Mouse (Mus musculus) lung, postnatal 0 days (tissue): ENCODE data around the gene Zfp688.

ENCODE experiments used
- CTCF ChIP-seq: IDR thresholded peaks from 2 replicates; pipeline ENCODE4 v1.5.1; 2016; ENCODE audit warnings: antibody characterized with exemption, mild to moderate bottlenecking
- EP300 ChIP-seq: IDR thresholded peaks from 2 replicates; pipeline ENCODE4 v1.6.1; 2016; ENCODE audit warnings: antibody characterized with exemption, mild to moderate bottlenecking, control low read depth

DNA sequence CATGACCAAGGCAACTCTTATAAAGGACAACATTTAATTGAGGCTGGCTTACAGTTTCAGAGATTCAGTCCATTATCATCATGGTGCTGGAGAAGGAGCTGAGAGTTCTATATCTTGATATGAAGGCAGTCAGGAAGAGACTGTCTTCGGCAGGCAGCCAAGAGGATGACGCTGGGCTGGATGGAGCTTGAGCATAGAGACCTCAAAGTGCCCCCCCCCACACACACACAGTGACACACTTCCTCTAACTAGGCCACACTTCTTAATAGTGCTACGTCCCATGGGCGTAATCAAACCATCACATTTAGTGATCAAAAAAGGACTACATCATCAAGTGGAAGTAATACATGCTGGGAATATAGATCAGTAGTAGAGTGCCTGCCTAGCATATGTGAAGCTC is 13.3 kb upstream of the Zfp688 start:
- TF ChIP-seq CTCF, result no peak
- no peak for TF ChIP-seq EP300
